Mouse (Mus musculus): ENCODE results near the gene Gda. TPM values are rescaled to one million over a fixed set of nuclear protein-coding genes. Genes with fewer than 3 reads are reported as not detected.

Gene Gda
- polyA plus RNA-seq, 1 experiment from 2014 or later: 0.71 TPM

- Histone ChIP-seq H3K27ac (ENCODE audit: low read depth, low read length) (no peak overlapping the region), H3K9ac (ENCODE audit: low read depth, low read length) (peak overlapping the region; percentile 55), H3K36me3 (ENCODE audit: control insufficient read depth, insufficient read depth, low read length) (no peaks in the 10 kb centered on the region), H3K4me2 (ENCODE audit: low read length) (peak overlapping the region; percentile 83), H3K4me1 (ENCODE audit: control insufficient read depth, insufficient read depth, low read depth, low read length) (no peaks in the 10 kb centered on the region), H3K27me3 (replicated peaks; ENCODE audit: control insufficient read depth, insufficient read depth, low read length) (0 out of 2 replicates have a peak, but pooled peaks cover 3% of the 10 kb centered on the region), H3K9me3 (ENCODE audit: control insufficient read depth, low read length) (peaks cover 7% of the 10 kb centered on the region; the same call in 1 of the 2 replicates), H3K4me3 (ENCODE audit: low read length) (peak overlapping the region; percentile 51)
- peak; percentile 73 for ATAC-seq
- 3% methylated on average over 48 of the region's 48 CpGs for WGBS
These were observed 994 bp downstream of the Gda start for GRCm38 (mm10) chr19:21472121-21472780.

GRCm38 (mm10) chr19:21461221-21461960, 11.9 kb downstream of the Gda start:
- WGBS: 84% methylated on average over 5 of the region's 5 CpGs
- ATAC-seq: no peak
- no peaks in the 10 kb centered on the region for H3K9me3 ChIP-seq (ENCODE audit: control insufficient read depth, low read length)
- H3K27me3 ChIP-seq (replicated peaks; ENCODE audit: control insufficient read depth, insufficient read depth, low read length): no peaks in the 10 kb centered on the region
- H3K4me3 ChIP-seq (ENCODE audit: low read length): no peak overlapping the region
- no peak overlapping the region for H3K9ac ChIP-seq (ENCODE audit: low read depth, low read length)
- H3K27ac ChIP-seq (ENCODE audit: low read depth, low read length): no peak overlapping the region
- no peaks in the 10 kb centered on the region for H3K36me3 ChIP-seq (ENCODE audit: control insufficient read depth, insufficient read depth, low read length)
- no peaks in the 10 kb centered on the region for H3K4me1 ChIP-seq (ENCODE audit: control insufficient read depth, insufficient read depth, low read depth, low read length)
- no peak overlapping the region for H3K4me2 ChIP-seq (ENCODE audit: low read length)

- Histone ChIP-seq H3K4me1 (ENCODE audit: control insufficient read depth, insufficient read depth, low read depth, low read length) (no peaks in the 10 kb centered on the region), H3K27me3 (replicated peaks; ENCODE audit: control insufficient read depth, insufficient read depth, low read length) (no peaks in the 10 kb centered on the region), H3K4me3 (ENCODE audit: low read length) (no peak overlapping the region), H3K36me3 (ENCODE audit: control insufficient read depth, insufficient read depth, low read length) (no peaks in the 10 kb centered on the region), H3K27ac (ENCODE audit: low read depth, low read length) (no peak overlapping the region), H3K4me2 (ENCODE audit: low read length) (no peak overlapping the region), H3K9ac (ENCODE audit: low read depth, low read length) (no peak overlapping the region), H3K9me3 (ENCODE audit: control insufficient read depth, low read length) (no peaks in the 10 kb centered on the region)
- 81% methylated on average over 4 of the region's 4 CpGs for WGBS
- ATAC-seq: no peak
These were observed 15.8 kb downstream of the Gda start for GRCm38 (mm10) chr19:21457461-21457860.

GRCm38 (mm10) chr19:21441787-21442186, 31.5 kb downstream of the Gda start:
- Histone ChIP-seq H3K36me3 (ENCODE audit: control insufficient read depth, insufficient read depth, low read length) (no peaks in the 10 kb centered on the region), H3K27me3 (replicated peaks; ENCODE audit: control insufficient read depth, insufficient read depth, low read length) (no peaks in the 10 kb centered on the region), H3K4me1 (ENCODE audit: control insufficient read depth, insufficient read depth, low read depth, low read length) (no peaks in the 10 kb centered on the region), H3K4me2 (ENCODE audit: low read length) (no peak overlapping the region), H3K9me3 (ENCODE audit: control insufficient read depth, low read length) (no peaks in the 10 kb centered on the region), H3K4me3 (ENCODE audit: low read length) (no peak overlapping the region), H3K9ac (ENCODE audit: low read depth, low read length) (no peak overlapping the region), H3K27ac (ENCODE audit: low read depth, low read length) (no peak overlapping the region)
- ATAC-seq: no peak
- 80% methylated on average over 3 of the region's 3 CpGs for WGBS

- ATAC-seq: no peak
- Histone ChIP-seq H3K27me3 (replicated peaks; ENCODE audit: control insufficient read depth, insufficient read depth, low read length) (no peaks in the 10 kb centered on the region), H3K4me1 (ENCODE audit: control insufficient read depth, insufficient read depth, low read depth, low read length) (no peaks in the 10 kb centered on the region), H3K4me3 (ENCODE audit: low read length) (no peak overlapping the region), H3K9ac (ENCODE audit: low read depth, low read length) (no peak overlapping the region), H3K9me3 (ENCODE audit: control insufficient read depth, low read length) (no peaks in the 10 kb centered on the region), H3K27ac (ENCODE audit: low read depth, low read length) (no peak overlapping the region), H3K36me3 (ENCODE audit: control insufficient read depth, insufficient read depth, low read length) (no peaks in the 10 kb centered on the region), H3K4me2 (ENCODE audit: low read length) (no peak overlapping the region)
- 90% methylated on average over 6 of the region's 6 CpGs for WGBS
These were observed 32.4 kb downstream of the Gda start for GRCm38 (mm10) chr19:21440841-21441240.

GRCm38 (mm10) chr19:21439141-21439737, 34.0 kb downstream of the Gda start:
- Histone ChIP-seq H3K27ac (ENCODE audit: low read depth, low read length) (no peak overlapping the region), H3K9me3 (ENCODE audit: control insufficient read depth, low read length) (no peaks in the 10 kb centered on the region), H3K4me1 (ENCODE audit: control insufficient read depth, insufficient read depth, low read depth, low read length) (no peaks in the 10 kb centered on the region), H3K4me2 (ENCODE audit: low read length) (no peak overlapping the region), H3K4me3 (ENCODE audit: low read length) (no peak overlapping the region), H3K36me3 (ENCODE audit: control insufficient read depth, insufficient read depth, low read length) (no peaks in the 10 kb centered on the region), H3K27me3 (replicated peaks; ENCODE audit: control insufficient read depth, insufficient read depth, low read length) (no peaks in the 10 kb centered on the region), H3K9ac (ENCODE audit: low read depth, low read length) (no peak overlapping the region)
- WGBS: 84% methylated on average over 3 of the region's 3 CpGs
- ATAC-seq: no peak

GRCm38 (mm10) chr19:21436566-21436965, 36.7 kb downstream of the Gda start:
- Histone ChIP-seq H3K4me1 (ENCODE audit: control insufficient read depth, insufficient read depth, low read depth, low read length) (no peaks in the 10 kb centered on the region), H3K27me3 (replicated peaks; ENCODE audit: control insufficient read depth, insufficient read depth, low read length) (no peaks in the 10 kb centered on the region), H3K4me2 (ENCODE audit: low read length) (no peak overlapping the region), H3K36me3 (ENCODE audit: control insufficient read depth, insufficient read depth, low read length) (no peaks in the 10 kb centered on the region), H3K27ac (ENCODE audit: low read depth, low read length) (no peak overlapping the region), H3K4me3 (ENCODE audit: low read length) (no peak overlapping the region), H3K9me3 (ENCODE audit: control insufficient read depth, low read length) (no peaks in the 10 kb centered on the region), H3K9ac (ENCODE audit: low read depth, low read length) (no peak overlapping the region)
- no peak for ATAC-seq
- whole genome bisulfite sequencing: 96% methylated on average over 3 of the region's 3 CpGs

- 90% methylated on average over 4 of the region's 4 CpGs for WGBS
- no peaks in the 10 kb centered on the region for H3K27me3 ChIP-seq (replicated peaks; ENCODE audit: control insufficient read depth, insufficient read depth, low read length)
- H3K36me3 ChIP-seq (ENCODE audit: control insufficient read depth, insufficient read depth, low read length): no peaks in the 10 kb centered on the region
- H3K9ac ChIP-seq (ENCODE audit: low read depth, low read length): no peak overlapping the region
- no peak overlapping the region for H3K4me3 ChIP-seq (ENCODE audit: low read length)
- H3K27ac ChIP-seq (ENCODE audit: low read depth, low read length): no peak overlapping the region
- H3K4me1 ChIP-seq (ENCODE audit: control insufficient read depth, insufficient read depth, low read depth, low read length): no peaks in the 10 kb centered on the region
- ATAC-seq: no peak
- no peak overlapping the region for H3K4me2 ChIP-seq (ENCODE audit: low read length)
- no peaks in the 10 kb centered on the region for H3K9me3 ChIP-seq (ENCODE audit: control insufficient read depth, low read length)
These were observed 39.9 kb downstream of the Gda start for GRCm38 (mm10) chr19:21433348-21433747.

- H3K27ac ChIP-seq (ENCODE audit: low read depth, low read length): no peak overlapping the region
- no peaks in the 10 kb centered on the region for H3K4me1 ChIP-seq (ENCODE audit: control insufficient read depth, insufficient read depth, low read depth, low read length)
- no peaks in the 10 kb centered on the region for H3K36me3 ChIP-seq (ENCODE audit: control insufficient read depth, insufficient read depth, low read length)
- H3K4me3 ChIP-seq (ENCODE audit: low read length): no peak overlapping the region
- H3K9me3 ChIP-seq (ENCODE audit: control insufficient read depth, low read length): no peaks in the 10 kb centered on the region
- no peak overlapping the region for H3K9ac ChIP-seq (ENCODE audit: low read depth, low read length)
- H3K4me2 ChIP-seq (ENCODE audit: low read length): no peak overlapping the region
- no peak for ATAC-seq
- WGBS: 81% methylated on average over 2 of the region's 2 CpGs
- no peaks in the 10 kb centered on the region for H3K27me3 ChIP-seq (replicated peaks; ENCODE audit: control insufficient read depth, insufficient read depth, low read length)
These were observed 40.4 kb downstream of the Gda start for GRCm38 (mm10) chr19:21432879-21433278.

Data from hindbrain, embryonic 16.5 days (tissue).